Mouse (Mus musculus): ENCODE data around the gene Spata21.

Gene Spata21

DNA sequence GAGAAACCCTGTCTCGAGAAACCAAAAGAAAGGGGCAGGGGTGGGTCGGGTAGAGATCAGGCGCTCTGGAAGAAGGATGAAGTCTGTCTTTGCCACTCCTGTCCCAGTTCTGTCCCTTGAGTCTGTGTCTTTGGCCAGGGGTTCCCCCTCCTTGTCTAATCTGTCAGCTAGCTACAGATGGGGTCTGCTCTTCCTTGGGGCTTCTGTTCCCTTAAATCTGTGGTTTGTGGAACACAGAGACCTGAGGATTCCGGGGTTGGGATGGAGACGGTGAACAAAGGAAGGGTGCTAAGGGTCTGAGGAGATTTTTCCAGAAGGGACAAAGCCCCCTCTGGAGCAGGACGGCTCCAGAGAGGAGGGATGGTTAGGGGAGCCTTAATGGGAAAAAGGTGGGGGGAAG, at the start of gene Spata21:
Gene Spata21 (plus strand): TSS at position 301 of the 400 bp plus-strand sequence.
- no peak for DNase-seq (ENCODE audit: low spot score)

GRCm38 (mm10) chr4:141041117-141041516, 47.0 kb upstream of the Spata21 start:
- DNase-seq (ENCODE audit: low spot score), result no peak

DNA sequence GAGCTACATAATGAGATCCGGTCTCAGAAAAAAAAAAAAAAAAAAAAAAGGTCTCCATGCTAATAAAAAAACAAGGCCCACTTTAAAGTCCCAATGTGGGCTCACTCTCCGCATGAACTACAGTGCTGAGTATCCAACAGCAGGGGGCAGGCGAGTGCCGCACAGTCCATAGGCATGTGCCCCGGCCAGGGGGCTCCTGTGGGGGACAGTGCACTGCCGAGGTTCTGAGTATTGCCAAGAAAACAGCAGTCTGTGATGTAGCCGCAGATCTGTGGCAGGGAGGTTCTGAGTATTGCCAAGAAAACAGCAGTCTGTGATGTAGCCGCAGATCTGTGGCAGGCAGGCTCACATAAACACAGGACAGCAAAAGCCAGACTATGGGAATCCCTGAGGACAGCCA, 43.3 kb upstream of the Spata21 start:
- DNase-seq (ENCODE audit: low spot score), result peak; percentile 66

DNA sequence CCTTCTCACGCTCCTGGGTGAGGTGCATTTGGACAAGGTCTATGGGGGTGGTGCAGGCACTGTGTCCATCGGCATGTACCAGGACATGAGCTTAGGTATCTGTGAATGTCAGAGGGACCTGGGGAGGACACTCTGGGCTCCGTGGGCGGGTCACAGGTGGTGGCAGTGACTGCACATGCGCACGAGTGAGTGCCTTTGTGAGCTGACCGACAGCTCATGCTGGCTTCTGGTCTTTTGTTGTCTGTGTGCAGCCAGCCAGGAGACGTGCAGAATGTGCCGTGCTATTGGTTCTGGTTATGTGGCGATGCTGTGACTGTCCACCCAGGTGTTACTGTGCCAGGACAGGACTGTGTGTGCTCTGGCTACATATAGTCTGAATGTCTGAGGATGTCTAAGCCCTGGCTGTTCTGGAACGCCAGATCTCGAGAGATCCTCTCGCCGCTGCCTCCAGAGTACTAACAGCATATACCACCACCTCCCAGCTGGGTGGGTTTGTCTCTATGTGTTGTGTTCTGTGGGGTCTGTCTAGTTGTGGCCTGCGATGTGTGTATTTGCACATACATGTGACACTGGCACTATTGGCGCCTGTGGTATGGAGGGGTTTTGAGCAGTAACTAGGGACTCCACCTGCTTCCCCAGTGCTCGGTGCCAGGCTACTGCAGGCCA, 39.2 kb upstream of the Spata21 start:
- no peak for DNase-seq (ENCODE audit: low spot score)

DNA sequence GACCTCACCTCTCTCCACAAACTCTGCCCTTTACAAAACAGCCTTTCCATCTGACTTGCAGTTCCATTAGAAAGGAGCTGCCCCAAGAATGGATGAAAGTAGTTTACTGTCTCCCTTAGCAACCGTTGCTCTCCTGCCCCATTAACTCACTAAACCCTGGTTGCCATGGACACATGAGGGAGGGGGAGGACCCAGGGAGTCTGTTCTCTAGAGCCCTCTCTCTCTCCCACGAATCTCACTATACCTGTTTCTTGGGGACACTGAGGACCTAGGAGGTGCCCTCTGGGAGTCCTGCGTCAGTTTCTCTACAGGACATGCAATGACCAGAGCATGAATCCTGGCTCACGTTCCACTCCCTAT, 38.7 kb upstream of the Spata21 start:
- no peak for DNase-seq (ENCODE audit: low spot score)

- DNase-seq (ENCODE audit: low spot score), result no peak
Observed at GRCm38 (mm10) chr4:141052442-141052841, 35.7 kb upstream of the Spata21 start.

GRCm38 (mm10) chr4:141053138-141053537, 35.0 kb upstream of the Spata21 start:
- DNase-seq (ENCODE audit: low spot score), result no peak

DNA sequence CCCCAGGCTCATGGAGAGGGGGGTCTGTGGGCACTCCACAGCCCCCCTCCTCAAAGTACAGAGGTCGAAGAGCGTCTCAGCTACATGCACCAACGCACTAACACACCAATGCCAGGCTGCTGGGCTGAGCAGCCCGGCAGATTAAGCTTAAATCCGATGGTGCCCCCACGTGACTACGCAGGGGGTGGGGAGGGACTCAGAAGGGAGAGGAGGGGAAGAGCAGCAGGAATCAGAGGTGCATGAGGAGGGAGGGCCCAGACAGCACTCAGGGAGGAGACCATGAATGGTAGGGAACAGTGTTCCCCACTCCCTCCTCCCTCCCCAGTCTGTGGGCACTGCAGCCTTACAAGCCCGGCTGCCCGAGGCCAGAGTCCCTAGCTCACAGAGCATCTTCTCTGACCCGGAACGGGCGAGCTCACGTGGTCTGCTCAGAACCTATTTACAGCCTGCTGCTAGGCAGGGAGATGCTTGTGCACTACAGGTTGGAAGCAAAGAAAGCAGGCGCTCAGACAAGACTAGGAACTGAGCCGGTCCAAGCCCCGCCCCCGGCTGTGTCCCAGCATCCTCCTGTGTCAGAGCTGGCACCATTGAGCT, 34.5 kb upstream of the Spata21 start:
- no peak for DNase-seq (ENCODE audit: low spot score)

DNA sequence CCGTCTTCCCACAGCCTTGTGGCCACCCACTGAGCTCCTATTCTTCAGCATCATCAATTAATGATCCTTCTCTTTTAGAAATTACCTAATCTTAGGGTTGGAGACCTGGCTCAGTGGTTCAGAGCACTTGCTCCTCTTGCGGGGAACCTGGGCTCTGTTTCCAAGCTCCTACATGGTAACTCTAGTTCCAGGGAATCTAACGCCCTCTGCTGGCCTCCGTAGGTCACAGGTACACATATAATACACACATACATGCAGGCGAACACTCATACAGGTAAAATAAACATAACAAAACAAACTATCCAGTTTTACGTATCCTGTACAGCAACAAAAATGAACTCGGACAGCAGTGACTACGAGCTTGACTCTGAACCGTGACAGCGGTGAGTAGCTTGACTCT, 31.2 kb upstream of the Spata21 start:
- no peak for DNase-seq (ENCODE audit: low spot score)

DNA sequence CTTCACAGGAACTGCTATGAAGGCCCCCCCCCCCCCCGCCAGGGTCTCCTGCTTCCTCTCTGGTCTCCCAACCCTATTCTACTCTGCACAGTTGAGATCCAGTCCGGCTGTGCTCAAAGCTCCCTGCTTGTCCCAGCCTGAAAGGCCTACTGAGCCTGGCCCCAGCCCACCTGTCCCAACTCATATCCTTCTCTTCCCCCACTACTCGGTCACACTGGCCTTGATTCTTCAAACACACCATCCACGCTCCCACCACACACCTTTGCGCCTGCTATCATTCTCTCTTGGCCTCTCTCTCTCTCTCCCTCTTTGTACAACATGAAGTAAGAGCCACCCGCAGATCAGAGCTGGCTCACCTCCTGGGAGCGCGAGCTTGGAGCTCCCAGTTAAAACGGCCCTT, 29.3 kb upstream of the Spata21 start:
- no peak for DNase-seq (ENCODE audit: low spot score)

DNA sequence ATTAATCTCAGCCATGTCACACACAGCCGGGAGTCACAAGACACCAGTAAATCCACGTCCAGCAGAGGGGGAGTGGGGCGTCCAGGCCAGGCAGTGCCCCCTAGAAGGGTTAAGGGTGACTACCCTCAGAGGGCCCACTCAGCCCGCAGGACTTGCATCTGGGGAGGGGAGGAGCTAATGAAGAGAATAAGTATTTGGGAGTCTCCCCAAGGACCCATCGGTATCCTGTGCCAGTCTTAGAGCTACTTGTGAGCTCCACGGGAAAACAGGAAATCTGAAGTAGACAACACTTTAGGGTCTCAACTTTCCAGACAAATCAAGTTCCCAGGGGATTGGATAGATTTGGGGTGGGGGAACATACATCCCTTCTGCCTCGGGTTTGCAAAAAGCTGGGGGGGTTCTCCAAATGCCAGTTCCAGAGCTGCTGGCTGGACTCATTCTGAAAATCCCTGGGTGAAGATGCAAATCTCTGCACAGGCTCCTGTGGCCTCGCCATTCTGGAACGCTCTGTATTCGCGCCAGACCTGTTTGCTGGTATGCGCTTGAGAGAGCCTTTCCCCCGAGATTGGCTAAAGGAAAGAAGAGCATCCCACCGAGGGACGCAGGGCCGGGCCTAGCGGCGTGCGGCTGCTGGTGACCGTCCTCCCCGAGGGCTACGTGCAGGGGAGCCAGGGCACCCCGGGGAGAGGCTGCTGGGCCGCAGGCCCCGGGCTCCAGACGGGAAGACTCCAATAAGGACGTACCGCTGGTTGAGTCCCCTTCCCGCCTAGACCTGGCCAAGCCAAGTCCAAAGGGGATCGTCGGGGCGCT, 28.3 kb upstream of the Spata21 start:
- no peak for DNase-seq (ENCODE audit: low spot score)

DNA sequence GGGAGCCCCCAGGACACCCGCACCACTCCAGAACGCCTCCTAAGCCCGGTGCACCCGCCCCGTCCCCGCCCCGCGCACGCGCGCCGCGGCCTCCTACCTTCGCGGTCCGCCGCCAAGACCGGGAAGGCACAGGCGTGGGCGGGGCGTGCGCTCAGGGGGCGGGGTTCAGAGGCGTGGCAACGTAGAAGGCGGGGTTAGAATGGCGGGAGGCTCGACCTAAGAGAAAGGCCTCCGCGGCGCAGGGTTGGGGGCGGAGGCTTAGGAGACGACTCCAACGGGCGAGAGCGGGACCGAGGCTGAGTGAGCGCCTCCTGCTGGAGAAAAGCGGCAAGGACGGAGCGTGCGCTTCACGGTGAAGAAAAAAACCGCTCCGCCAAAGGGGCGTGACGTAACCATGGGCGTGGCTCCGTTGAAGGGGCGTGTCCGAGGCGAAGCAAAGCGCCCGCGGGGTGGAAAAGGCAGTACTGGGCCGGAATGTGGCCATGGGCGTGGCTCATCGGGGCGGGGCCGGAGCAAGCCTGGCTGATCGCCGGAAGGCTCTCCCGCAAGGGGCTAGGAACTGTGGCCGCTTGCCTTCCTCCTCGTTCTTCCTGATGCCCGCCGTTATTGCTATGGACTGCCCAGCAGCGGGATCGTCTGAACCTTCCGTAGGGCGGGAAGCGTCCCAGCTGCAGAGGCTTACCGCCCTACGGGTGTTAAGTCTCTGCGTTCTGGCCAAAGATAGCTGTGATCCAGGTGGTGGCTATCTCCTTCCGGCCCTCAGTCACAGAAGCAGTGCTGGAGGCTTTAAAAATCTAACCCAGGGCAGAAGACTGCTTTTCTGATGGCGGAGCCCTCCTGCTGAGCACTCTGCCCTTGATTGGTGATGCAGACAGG, 27.5 kb upstream of the Spata21 start, which contains the start of gene Crocc:
Gene Crocc (minus strand): TSS at position 125 of the 876 bp plus-strand sequence.
- DNase-seq (ENCODE audit: low spot score), result peak; percentile 98

GRCm38 (mm10) chr4:141064104-141064659, 24.0 kb upstream of the Spata21 start:
- no peak for DNase-seq (ENCODE audit: low spot score)

DNA sequence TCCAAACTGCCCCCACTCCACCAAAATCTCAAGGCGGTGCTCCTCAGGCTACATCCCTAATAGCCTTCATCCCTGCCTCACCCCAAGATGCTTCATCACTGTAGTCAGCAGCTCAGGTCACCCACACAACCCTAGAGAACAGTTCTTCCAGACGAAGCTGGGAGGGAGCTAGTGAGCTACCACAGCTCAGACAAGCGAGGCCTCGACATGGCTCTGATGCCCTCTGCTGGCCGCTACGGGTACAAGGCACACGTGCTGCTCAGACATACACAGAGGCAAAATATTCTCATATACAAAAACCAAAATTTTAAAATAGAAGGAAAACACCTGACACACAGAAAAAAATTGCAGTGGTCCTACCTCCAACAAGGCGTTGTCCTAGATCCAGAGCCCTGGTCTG, 23.0 kb upstream of the Spata21 start:
- peak; percentile 84 for DNase-seq (ENCODE audit: low spot score)

GRCm38 (mm10) chr4:141066709-141067515, 21.2 kb upstream of the Spata21 start:
- no peak for DNase-seq (ENCODE audit: low spot score)

DNA sequence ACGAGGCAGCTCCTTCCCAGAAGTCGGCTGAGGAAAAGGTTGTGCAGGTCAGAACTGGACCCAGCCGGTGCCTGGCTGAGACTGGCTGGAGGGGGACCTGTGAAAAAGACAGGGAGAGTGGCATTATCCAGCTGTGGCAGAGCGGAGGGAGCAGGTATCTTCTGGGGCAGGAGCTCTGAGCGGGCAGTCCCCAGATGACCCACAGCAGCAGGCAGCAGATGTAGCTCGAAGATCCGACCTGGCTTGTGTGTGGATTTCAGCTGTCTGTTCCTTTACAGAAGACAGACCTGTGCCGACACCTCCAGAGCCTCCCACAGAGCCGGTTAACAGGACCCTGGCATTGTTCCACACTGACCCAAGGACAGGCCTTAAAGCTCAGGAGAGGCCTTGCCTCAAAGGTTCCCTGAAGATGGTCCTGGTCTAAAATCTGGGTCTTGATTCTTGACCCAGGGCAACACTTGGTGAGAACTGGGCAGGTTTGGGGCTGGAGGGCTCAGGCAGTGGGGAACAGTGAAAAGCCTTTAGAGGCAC, 20.6 kb upstream of the Spata21 start:
- no peak for DNase-seq (ENCODE audit: low spot score)

DNA sequence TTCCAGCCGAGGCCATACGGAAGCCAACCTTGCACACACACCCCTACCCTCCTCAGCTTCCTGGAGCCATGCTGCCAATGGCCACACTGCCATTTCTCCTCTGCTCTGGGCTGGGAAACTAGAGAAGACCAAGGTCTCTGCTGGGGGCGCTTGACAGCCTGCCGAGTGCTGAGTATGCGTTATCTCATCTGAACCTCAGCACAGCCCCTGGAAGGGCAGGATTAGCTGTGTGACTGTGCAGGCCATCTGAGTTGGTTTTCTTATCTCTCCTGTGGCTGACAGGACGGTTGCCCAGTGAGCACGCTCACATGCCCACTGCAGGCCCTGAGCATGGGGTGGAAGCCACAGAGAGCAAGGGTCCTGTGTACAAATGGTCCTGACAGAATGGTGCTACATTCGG, 19.5 kb upstream of the Spata21 start:
- DNase-seq (ENCODE audit: low spot score), result no peak

DNA sequence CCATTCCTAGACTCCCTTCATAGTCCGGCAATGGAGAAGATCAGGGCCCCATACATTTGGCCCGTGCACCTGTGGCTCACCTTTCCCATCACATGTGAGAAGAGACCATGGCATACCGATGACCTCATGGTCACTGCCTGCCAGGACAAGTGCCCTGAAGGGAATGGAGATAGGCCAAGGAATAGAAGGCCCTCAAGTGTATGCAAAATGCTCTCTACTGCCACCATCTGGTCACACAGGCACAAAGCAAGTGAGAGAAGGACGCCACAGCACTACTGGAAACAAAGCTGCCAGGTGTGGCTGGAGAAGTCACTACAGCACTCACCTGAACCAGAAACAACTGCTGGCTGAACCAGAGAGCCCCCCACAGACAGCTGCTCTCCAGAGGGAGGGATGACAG, 18.4 kb upstream of the Spata21 start:
- peak; percentile 42 for DNase-seq (ENCODE audit: low spot score)

- DNase-seq (ENCODE audit: low spot score), result no peak
Observed at GRCm38 (mm10) chr4:141072502-141072901, 15.6 kb upstream of the Spata21 start.

DNA sequence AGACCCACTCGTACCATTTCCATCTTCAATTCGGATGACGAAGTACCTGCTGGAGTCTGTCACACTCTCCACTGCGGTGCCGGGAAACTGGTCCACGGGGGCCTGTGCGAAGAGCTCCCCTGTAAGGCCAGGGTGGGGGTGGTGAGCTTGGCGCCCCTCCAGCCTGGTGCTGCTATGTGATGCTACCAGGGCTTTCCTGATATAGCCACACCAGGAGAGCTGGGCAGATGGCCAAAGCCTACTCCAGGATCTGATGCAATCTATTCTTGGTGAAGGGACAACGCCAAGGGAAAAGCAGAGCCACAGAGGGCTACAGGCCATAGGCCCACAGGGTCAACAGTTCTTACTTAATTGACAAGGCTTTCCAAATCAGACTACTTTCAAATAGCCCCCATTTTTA, 14.5 kb upstream of the Spata21 start:
- no peak for DNase-seq (ENCODE audit: low spot score)

DNA sequence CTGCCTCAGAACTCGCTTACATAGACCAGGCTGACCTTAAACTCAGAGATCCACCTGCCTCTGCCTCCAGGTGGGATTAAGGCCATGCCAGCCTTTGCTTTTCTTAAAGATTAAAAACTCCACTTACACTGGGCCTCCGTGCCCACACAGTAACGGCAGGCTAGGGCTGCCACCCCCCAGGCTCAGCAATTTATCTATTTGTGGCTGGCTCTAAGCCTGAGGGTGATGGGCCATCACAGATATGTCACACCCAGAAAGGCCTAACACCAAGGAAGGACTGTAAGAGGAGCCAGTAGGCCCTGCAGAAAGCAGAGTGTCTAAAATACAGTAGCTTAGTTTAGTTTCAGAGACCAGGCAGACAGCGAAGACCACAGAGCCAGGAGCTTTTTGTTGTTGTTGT, 14.0 kb upstream of the Spata21 start:
- no peak for DNase-seq (ENCODE audit: low spot score)
